Mouse (Mus musculus): ENCODE measurements at regions not wholly inside any gene's neighbourhood (a gene's known extent, or its start where the extent isn't known, plus 50 kb on each side); places are given as distances from the start of the nearest gene placed in this dataset.

GRCm38 (mm10) chr15:29356395-29356794, 816.0 kb upstream of the Ctnnd2 start:
- ATAC-seq (replicated peaks; ENCODE audit: poor library complexity) = no peak

- ATAC-seq (replicated peaks; ENCODE audit: poor library complexity) = no peak
Observed at GRCm38 (mm10) chr15:29399881-29400280, 772.5 kb upstream of the Ctnnd2 start.

- no peak for ATAC-seq (replicated peaks; ENCODE audit: poor library complexity)
Observed at GRCm38 (mm10) chr15:29433033-29433739, 739.2 kb upstream of the Ctnnd2 start.

- ATAC-seq (replicated peaks; ENCODE audit: poor library complexity) = peak; percentile 46; the same call in 1 of the 2 replicates
Observed at GRCm38 (mm10) chr15:29437699-29438326, 734.6 kb upstream of the Ctnnd2 start.

GRCm38 (mm10) chr15:29447876-29448275, 724.5 kb upstream of the Ctnnd2 start:
- ATAC-seq (replicated peaks; ENCODE audit: poor library complexity) = no peak

GRCm38 (mm10) chr15:29485136-29485535, 687.3 kb upstream of the Ctnnd2 start:
- ATAC-seq (replicated peaks; ENCODE audit: poor library complexity) = no peak

GRCm38 (mm10) chr15:29529974-29530373, 642.4 kb upstream of the Ctnnd2 start:
- no peak for ATAC-seq (replicated peaks; ENCODE audit: poor library complexity)

GRCm38 (mm10) chr15:29568411-29568810, 604.0 kb upstream of the Ctnnd2 start:
- no peak for ATAC-seq (replicated peaks; ENCODE audit: poor library complexity)
